In genomic region chr10:61782799-61783611, GRCm38 (mm10) we compare ENCODE assay signal across 8 mouse cellular contexts. TPM values are rescaled to one million over a fixed set of nuclear protein-coding genes. Genes with fewer than 3 reads are reported as not detected.
A peak's percentile ranks its signal among the peaks of the same experiment; 100 is the strongest.
DNase-seq lines count a peak whose midpoint lies in the region; ATAC-seq and TF ChIP-seq lines count a peak whose summit lies in the region.

No protein-coding gene starts in this region.

- no peaks in the 10 kb centered on the region for H3K4me1 ChIP-seq in ES-Bruce4 (ENCODE audit: control insufficient read depth, insufficient read depth, low read length)
- peaks cover 18% of the 10 kb centered on the region for H3K4me1 ChIP-seq in forebrain, embryonic 14.5 days (ENCODE audit: control insufficient read depth, insufficient read depth, low read length)

- TF ChIP-seq EP300 in ES-Bruce4 (IDR thresholded peaks at IDR 0.05; ENCODE audit: insufficient read depth, low read depth, low read length) = 0 out of 2 replicates have a peak, but pooled peaks have one; percentile 6

- no peak overlapping the region for H3K27ac ChIP-seq in ES-Bruce4 (ENCODE audit: insufficient read depth, low read length)
- H3K27ac ChIP-seq in forebrain, embryonic 14.5 days (ENCODE audit: low read depth, low read length) = peak overlapping the region; percentile 99
- H3K27ac ChIP-seq in layer of hippocampus, adult 2 months = peak overlapping the region; percentile 95

- no peak for TF ChIP-seq POLR2A in ES-Bruce4 (IDR thresholded peaks at IDR 0.05; ENCODE audit: insufficient read depth, low read length)

- no peaks in the 10 kb centered on the region for H3K9me3 ChIP-seq in ES-Bruce4 (replicated peaks; ENCODE audit: control insufficient read depth, insufficient read depth, low read length, poor library complexity, severe bottlenecking)
- H3K9me3 ChIP-seq in forebrain, embryonic 14.5 days (replicated peaks; ENCODE audit: control insufficient read depth, low read length) = no peaks in the 10 kb centered on the region

- peak overlapping the region; percentile 83 for H3K4me3 ChIP-seq in ES-Bruce4 (ENCODE audit: low read depth, low read length)
- peak overlapping the region; percentile 86 for H3K4me3 ChIP-seq in forebrain, embryonic 14.5 days (ENCODE audit: low read depth, low read length)
- peak overlapping the region; percentile 95 for H3K4me3 ChIP-seq in layer of hippocampus, adult 2 months

- peak; percentile 76 for TF ChIP-seq CTCF in ES-Bruce4 (IDR thresholded peaks at IDR 0.05; ENCODE audit: low read depth, low read length)
- TF ChIP-seq CTCF in layer of hippocampus, adult 2 months (conservative IDR thresholded peaks at IDR 0.05) = peak; percentile 88

- no peaks in the 10 kb centered on the region for H3K36me3 ChIP-seq in ES-Bruce4 (ENCODE audit: control insufficient read depth, insufficient read depth, low read length, poor library complexity, severe bottlenecking)
- no peaks in the 10 kb centered on the region for H3K36me3 ChIP-seq in forebrain, embryonic 14.5 days (ENCODE audit: control insufficient read depth, insufficient read depth, low read length)

- H3K9ac ChIP-seq in ES-Bruce4 (ENCODE audit: low read depth, poor library complexity, severe bottlenecking) = peak overlapping the region; percentile 98
- peak overlapping the region; percentile 99 for H3K9ac ChIP-seq in forebrain, embryonic 14.5 days (ENCODE audit: low read length)

- DNase-seq in c-Kit-positive CD71-positive TER-119-negative erythroid progenitor cells, embryonic 14.5 days (ENCODE audit: low read depth) = peak; percentile 5
- DNase-seq in forebrain, embryonic 14.5 days (ENCODE audit: low spot score) = peak; percentile 76
- peak; percentile 14 for DNase-seq in heart, postnatal 25 days (ENCODE audit: low spot score)
- peak; percentile 50 to 77 for DNase-seq in layer of hippocampus, adult 2 months (ENCODE audit: low spot score in 2 of 2)
- peak; percentile 31 to 60 for DNase-seq in lung, adult 18-20 months
- peak; percentile 15 for DNase-seq in ovary, adult 18-20 months (ENCODE audit: low spot score)
- DNase-seq in urinary bladder, postnatal 25 days (ENCODE audit: low spot score) = peak; percentile 63

- under 1% methylated on average over 57 of the region's 74 CpGs for WGBS in forebrain, embryonic 14.5 days

- no peaks in the 10 kb centered on the region for H3K27me3 ChIP-seq in ES-Bruce4 (ENCODE audit: control insufficient read depth, insufficient read depth, low read length, poor library complexity, severe bottlenecking)
- H3K27me3 ChIP-seq in forebrain, embryonic 14.5 days (replicated peaks; ENCODE audit: control insufficient read depth, insufficient read depth, low read length) = no peaks in the 10 kb centered on the region

- ATAC-seq in forebrain, embryonic 14.5 days = peak; percentile 67

- H3K4me2 ChIP-seq in forebrain, embryonic 14.5 days (ENCODE audit: low read length) = peak overlapping the region; percentile 68

- intact Hi-C loops in heart, postnatal 25 days (cut with DNase I) = no loop called here

RNA-seq across cellular contexts. Expression of gene H2afy2, which starts 0.9 kb away (rescaled TPM):
- 16.8 and 21.6 TPM in 2 replicates for polyA plus RNA-seq in ES-Bruce4 (2011; ENCODE audit: insufficient read depth, insufficient read length, low read depth, missing spikeins)
- 188 and 220 TPM in 2 replicates for polyA plus RNA-seq in forebrain, embryonic 14.5 days (2014; fragmentation: Nextera tagmentation; extraction: Ambion mirVana)
- 1 to 10 TPM; 4.6 to 5.5 TPM for total RNA-seq in heart, postnatal 25 days (2021)
- total RNA-seq in layer of hippocampus, adult 2 months (2021) = 10 to 100 TPM; 14.3 to 14.7 TPM

Comparison
In these comparisons a context has a peak if more than half of its experiments do, and no peak if none do; other contexts are left out.
1. DNase-seq: peak in every context shown above with its lines; median percentile 76 in forebrain, embryonic 14.5 days; 64 in layer of hippocampus, adult 2 months; 63 in urinary bladder, postnatal 25 days; 46 in lung, adult 18-20 months; 15 in ovary, adult 18-20 months; 14 in heart, postnatal 25 days; 5 in c-Kit-positive CD71-positive TER-119-negative erythroid progenitor cells, embryonic 14.5 days.